Mouse (Mus musculus): Measurements from ENCODE around the gene Neto2. TPM values are rescaled to one million over a fixed set of nuclear protein-coding genes. Genes with fewer than 3 reads are reported as not detected.
"Not testable (repeated sequence)": the region's sequence is repeated elsewhere in the genome, so short reads cannot be mapped to it uniquely, and the experiment has no call there.

The Neto2 gene
- polyA plus RNA-seq, 1 experiment from 2014 or later = 13.1 TPM

DNA sequence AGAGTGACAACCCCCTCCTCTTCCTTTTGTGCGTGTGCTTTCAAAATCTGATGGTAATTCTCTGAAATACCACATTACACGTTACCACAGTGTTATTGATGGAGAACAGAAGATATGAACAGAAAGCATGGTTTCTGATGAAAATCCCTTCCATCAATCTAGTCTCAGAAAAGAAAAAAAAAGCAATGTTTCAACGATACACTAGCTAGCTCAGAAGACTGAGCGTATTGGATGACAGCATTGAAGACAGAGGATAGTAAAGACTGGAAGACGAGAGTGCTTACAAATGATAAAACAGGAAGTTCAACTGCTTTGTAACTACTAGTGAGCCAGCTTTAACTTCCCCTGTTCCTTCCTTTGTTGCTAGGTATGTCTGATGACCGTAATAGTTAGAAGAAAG is 76.3 kb downstream of the Neto2 start:
- no peak for DNase-seq (ENCODE audit: low spot score)
- 0 out of 2 replicates have a peak, but pooled peaks cover 3% of the 10 kb centered on the region for H3K4me1 ChIP-seq
- no peak overlapping the region for H3K27ac ChIP-seq (replicated peaks)
- no peaks in the 10 kb centered on the region for H3K9me3 ChIP-seq
- H3K36me3 ChIP-seq (replicated peaks) = peaks cover 15% of the 10 kb centered on the region
- no peaks in the 10 kb centered on the region for H3K27me3 ChIP-seq (replicated peaks; ENCODE audit: low read depth, poor library complexity, severe bottlenecking)
- 89% methylated on average over 6 of the region's 6 CpGs for WGBS
- no peak overlapping the region for H3K4me3 ChIP-seq

GRCm38 (mm10) chr8:85623246-85623645 is 77.5 kb downstream of the Neto2 start:
- Histone ChIP-seq H3K36me3 (replicated peaks) (peaks cover 9% of the 10 kb centered on the region; the same call in 1 of the 2 replicates), H3K27me3 (replicated peaks; ENCODE audit: low read depth, poor library complexity, severe bottlenecking) (no peaks in the 10 kb centered on the region), H3K27ac (replicated peaks) (no peak overlapping the region), H3K4me1 (peaks cover 11% of the 10 kb centered on the region), H3K9me3 (no peaks in the 10 kb centered on the region), H3K4me3 (no peak overlapping the region)
- 89% methylated on average over 5 of the region's 5 CpGs for WGBS
- no peak for DNase-seq (ENCODE audit: low spot score)

- peaks cover 12% of the 10 kb centered on the region for H3K4me1 ChIP-seq
- no peak for DNase-seq (ENCODE audit: low spot score)
- H3K27me3 ChIP-seq (replicated peaks; ENCODE audit: low read depth, poor library complexity, severe bottlenecking) = no peaks in the 10 kb centered on the region
- H3K36me3 ChIP-seq (replicated peaks) = 0 out of 2 replicates have a peak, but pooled peaks cover 5% of the 10 kb centered on the region
- no peak overlapping the region for H3K4me3 ChIP-seq
- no peaks in the 10 kb centered on the region for H3K9me3 ChIP-seq
- H3K27ac ChIP-seq (replicated peaks) = no peak overlapping the region
- WGBS = 69% methylated on average over 3 of the region's 3 CpGs
Measured at GRCm38 (mm10) chr8:85618789-85619188, 81.9 kb downstream of the Neto2 start.

DNA sequence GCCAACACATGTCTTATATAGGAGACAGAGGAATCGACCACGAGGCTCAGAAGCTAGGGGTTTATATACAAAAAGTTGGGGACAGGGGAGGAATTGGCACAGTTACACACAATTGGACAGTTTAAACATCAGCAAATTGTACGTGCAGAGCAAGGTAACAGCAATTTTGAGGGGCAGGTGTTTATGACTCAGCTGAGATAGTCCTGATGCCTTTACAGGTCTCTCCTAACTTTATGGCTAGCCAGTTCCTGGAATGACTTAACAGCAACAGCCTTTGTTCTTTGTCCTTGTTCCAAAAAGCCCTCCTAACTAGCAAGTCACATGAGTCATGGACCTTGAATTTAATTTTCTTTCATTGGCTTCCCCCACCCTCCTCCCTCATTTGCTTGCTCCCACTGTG is 83.6 kb downstream of the Neto2 start:
- DNase-seq (ENCODE audit: low spot score); H3K9me3 ChIP-seq; H3K27ac ChIP-seq (replicated peaks); H3K36me3 ChIP-seq (replicated peaks); H3K27me3 ChIP-seq (replicated peaks; ENCODE audit: low read depth, poor library complexity, severe bottlenecking); H3K4me3 ChIP-seq: not testable (repeated sequence)
- WGBS = 95% methylated on average over 3 of the region's 3 CpGs
- H3K4me1 ChIP-seq = peaks cover 12% of the 10 kb centered on the region

DNA sequence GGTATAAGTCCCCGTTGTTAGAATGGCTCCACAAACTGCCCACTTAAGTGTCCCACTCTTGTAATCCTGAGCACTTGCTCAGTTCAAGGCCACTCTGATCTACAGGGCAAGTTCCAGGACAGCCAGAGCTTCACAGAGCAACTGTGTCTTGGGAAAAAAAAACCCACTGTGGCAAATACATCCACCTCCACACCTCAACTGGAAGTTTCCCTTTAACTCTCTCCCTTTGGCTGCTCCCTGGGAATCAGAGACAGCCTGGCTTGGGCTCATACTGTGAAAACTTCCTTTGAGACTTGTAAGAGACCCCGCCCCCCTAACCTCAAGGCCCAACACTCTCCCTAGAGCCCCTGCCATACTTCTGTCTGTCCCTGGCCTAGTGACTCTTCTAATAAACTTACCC is 91.9 kb downstream of the Neto2 start:
- no peak overlapping the region for H3K27ac ChIP-seq (replicated peaks)
- WGBS = 85% methylated on average over 2 of the region's 2 CpGs
- no peaks in the 10 kb centered on the region for H3K36me3 ChIP-seq (replicated peaks)
- H3K4me3 ChIP-seq = no peak overlapping the region
- no peak for DNase-seq (ENCODE audit: low spot score)
- no peaks in the 10 kb centered on the region for H3K4me1 ChIP-seq
- H3K9me3 ChIP-seq = no peaks in the 10 kb centered on the region
- no peaks in the 10 kb centered on the region for H3K27me3 ChIP-seq (replicated peaks; ENCODE audit: low read depth, poor library complexity, severe bottlenecking)

DNA sequence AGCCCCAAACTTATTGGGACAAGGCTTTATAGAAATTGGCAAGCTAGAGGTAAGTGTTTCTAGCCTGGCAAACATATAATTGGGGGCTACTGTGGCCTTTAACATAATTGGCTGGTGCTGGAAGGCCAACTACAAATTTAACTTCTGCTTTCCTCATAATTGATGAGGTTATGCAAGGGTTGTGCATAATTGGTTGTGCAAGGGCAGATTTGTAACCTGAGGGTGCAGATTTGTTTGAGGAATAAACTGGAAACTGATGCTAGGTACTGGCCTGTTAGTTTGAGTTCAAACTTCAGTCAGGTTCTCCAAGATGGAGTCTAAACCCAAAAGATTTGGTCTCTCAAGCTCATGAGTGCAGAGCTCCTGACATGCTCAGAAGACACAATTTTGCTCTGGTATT is 92.9 kb downstream of the Neto2 start:
- Histone ChIP-seq H3K27me3 (replicated peaks; ENCODE audit: low read depth, poor library complexity, severe bottlenecking) (no peaks in the 10 kb centered on the region), H3K27ac (replicated peaks) (no peak overlapping the region), H3K36me3 (replicated peaks) (no peaks in the 10 kb centered on the region), H3K4me1 (no peaks in the 10 kb centered on the region), H3K9me3 (no peaks in the 10 kb centered on the region), H3K4me3 (no peak overlapping the region)
- DNase-seq (ENCODE audit: low spot score) = no peak

GRCm38 (mm10) chr8:85606974-85607373 is 93.8 kb downstream of the Neto2 start:
- Histone ChIP-seq H3K27ac (replicated peaks) (no peak overlapping the region), H3K4me1 (no peaks in the 10 kb centered on the region), H3K9me3 (no peaks in the 10 kb centered on the region), H3K27me3 (replicated peaks; ENCODE audit: low read depth, poor library complexity, severe bottlenecking) (no peaks in the 10 kb centered on the region), H3K36me3 (replicated peaks) (no peaks in the 10 kb centered on the region), H3K4me3 (no peak overlapping the region)
- no peak for DNase-seq (ENCODE audit: low spot score)
- 84% methylated on average over 1 of the region's 1 CpGs for WGBS

DNA sequence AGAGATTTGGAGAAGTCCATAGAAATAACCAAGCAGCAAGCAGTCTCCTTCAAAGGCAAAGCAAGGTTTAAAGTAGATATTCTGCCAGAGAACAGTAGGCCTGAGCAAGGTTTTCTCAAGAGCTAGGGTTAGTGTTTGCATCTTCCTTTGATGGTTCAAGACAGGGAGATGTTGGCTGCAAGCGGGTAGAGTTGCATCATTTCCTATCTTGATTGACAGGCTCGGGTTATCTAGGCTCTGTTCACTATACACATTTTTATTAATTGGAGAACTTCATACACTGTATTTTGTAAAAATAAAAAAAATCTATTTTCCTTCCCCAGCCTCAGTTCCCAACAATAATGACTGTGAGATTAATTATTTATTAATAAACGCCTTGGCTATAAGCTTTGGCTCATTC is 94.2 kb downstream of the Neto2 start:
- DNase-seq (ENCODE audit: low spot score) = no peak
- H3K4me3 ChIP-seq = no peak overlapping the region

GRCm38 (mm10) chr8:85604201-85604600 is 96.5 kb downstream of the Neto2 start:
- Histone ChIP-seq H3K27ac (replicated peaks) (no peak overlapping the region), H3K36me3 (replicated peaks) (no peaks in the 10 kb centered on the region), H3K27me3 (replicated peaks; ENCODE audit: low read depth, poor library complexity, severe bottlenecking) (no peaks in the 10 kb centered on the region), H3K9me3 (no peaks in the 10 kb centered on the region), H3K4me1 (no peaks in the 10 kb centered on the region), H3K4me3 (no peak overlapping the region)
- 76% methylated on average over 4 of the region's 4 CpGs for WGBS
- no peak for DNase-seq (ENCODE audit: low spot score)

More for the DNA sequence above, 94.2 kb downstream of the Neto2 start:
- no peak overlapping the region for H3K27ac ChIP-seq (replicated peaks)
- H3K4me1 ChIP-seq = no peaks in the 10 kb centered on the region
- no peaks in the 10 kb centered on the region for H3K27me3 ChIP-seq (replicated peaks; ENCODE audit: low read depth, poor library complexity, severe bottlenecking)
- H3K36me3 ChIP-seq (replicated peaks) = no peaks in the 10 kb centered on the region
- 87% methylated on average over 3 of the region's 3 CpGs for WGBS
- H3K9me3 ChIP-seq = no peaks in the 10 kb centered on the region

GRCm38 (mm10) chr8:85603203-85603895 is 97.4 kb downstream of the Neto2 start:
- 41% methylated on average over 8 of the region's 8 CpGs for WGBS
- no peak overlapping the region for H3K4me3 ChIP-seq
- H3K9me3 ChIP-seq = no peaks in the 10 kb centered on the region
- H3K27me3 ChIP-seq (replicated peaks; ENCODE audit: low read depth, poor library complexity, severe bottlenecking) = no peaks in the 10 kb centered on the region
- no peaks in the 10 kb centered on the region for H3K4me1 ChIP-seq
- peak; percentile 60 for DNase-seq (ENCODE audit: low spot score)
- H3K27ac ChIP-seq (replicated peaks) = no peak overlapping the region
- no peaks in the 10 kb centered on the region for H3K36me3 ChIP-seq (replicated peaks)

DNA sequence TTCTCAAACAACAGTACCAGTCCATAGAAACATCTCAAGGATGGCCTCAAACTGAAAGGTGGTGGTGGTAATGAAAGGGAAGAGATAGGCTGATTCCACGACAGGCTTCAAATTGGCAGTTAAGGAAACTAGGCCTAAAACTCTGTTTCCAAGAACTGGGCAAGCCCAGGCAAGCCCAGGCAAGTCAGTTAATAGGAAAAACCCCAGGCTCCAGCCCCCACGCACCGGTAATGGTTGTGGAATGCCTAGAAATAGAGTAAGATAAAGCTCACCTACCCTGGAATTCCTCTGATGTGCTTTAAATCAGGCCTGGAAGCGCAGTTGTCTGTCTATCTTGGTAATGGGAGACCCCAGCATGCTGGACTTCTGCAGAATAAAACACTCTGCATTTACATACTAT is 98.0 kb downstream of the Neto2 start:
- WGBS = 78% methylated on average over 4 of the region's 4 CpGs
- no peak for DNase-seq (ENCODE audit: low spot score)
- no peaks in the 10 kb centered on the region for H3K4me1 ChIP-seq
- no peaks in the 10 kb centered on the region for H3K36me3 ChIP-seq (replicated peaks)
- no peaks in the 10 kb centered on the region for H3K27me3 ChIP-seq (replicated peaks; ENCODE audit: low read depth, poor library complexity, severe bottlenecking)
- no peak overlapping the region for H3K27ac ChIP-seq (replicated peaks)
- H3K4me3 ChIP-seq = no peak overlapping the region
- no peaks in the 10 kb centered on the region for H3K9me3 ChIP-seq

GRCm38 (mm10) chr8:85601741-85602140 is 99.0 kb downstream of the Neto2 start:
- Histone ChIP-seq H3K4me1 (no peaks in the 10 kb centered on the region), H3K4me3 (no peak overlapping the region), H3K36me3 (replicated peaks) (no peaks in the 10 kb centered on the region), H3K27ac (replicated peaks) (no peak overlapping the region), H3K9me3 (no peaks in the 10 kb centered on the region), H3K27me3 (replicated peaks; ENCODE audit: low read depth, poor library complexity, severe bottlenecking) (no peaks in the 10 kb centered on the region)
- 78% methylated on average over 8 of the region's 8 CpGs for WGBS
- DNase-seq (ENCODE audit: low spot score) = no peak

DNA sequence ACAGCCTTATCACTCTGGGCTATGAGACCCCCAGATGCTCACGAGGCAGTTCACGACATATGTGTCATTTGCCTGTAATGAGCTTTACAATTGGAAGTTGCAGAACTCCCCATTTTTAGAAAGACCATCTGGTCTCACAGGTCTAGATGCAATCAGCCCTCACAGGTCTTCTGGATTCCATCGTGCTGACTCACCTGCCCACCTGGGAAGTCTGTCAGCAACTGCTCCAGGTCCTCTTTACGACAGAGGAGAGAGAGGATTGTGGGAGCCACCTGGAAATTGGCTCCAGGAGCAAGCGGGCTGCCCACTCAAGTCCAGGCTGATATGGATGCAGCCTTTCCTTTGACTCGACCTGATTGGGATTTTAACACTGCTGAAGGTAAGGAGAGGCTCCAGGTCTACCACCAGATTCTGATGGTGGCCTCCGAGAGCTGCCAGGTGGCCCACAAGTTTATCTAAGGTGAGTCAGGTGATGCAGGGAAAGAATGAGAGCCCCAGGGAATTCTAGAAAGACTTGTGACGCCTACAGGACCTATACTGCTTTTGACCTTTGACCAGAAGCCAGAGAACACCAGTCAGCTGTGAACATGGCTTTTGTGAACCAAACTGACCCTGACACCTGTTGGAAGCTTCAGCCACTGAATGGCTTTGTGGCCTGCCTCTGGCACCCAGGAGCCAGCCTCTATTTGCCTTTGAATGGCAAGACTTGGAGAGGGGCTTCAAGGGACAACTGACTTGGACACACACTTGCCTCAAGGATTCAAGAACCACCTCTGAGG is 103.1 kb downstream of the Neto2 start:
- no peaks in the 10 kb centered on the region for H3K27me3 ChIP-seq (replicated peaks; ENCODE audit: low read depth, poor library complexity, severe bottlenecking)
- H3K4me3 ChIP-seq = no peak overlapping the region
- peaks cover 3% of the 10 kb centered on the region; the same call in 1 of the 2 replicates for H3K4me1 ChIP-seq
- no peaks in the 10 kb centered on the region for H3K9me3 ChIP-seq
- DNase-seq (ENCODE audit: low spot score) = no peak
- H3K36me3 ChIP-seq (replicated peaks) = no peaks in the 10 kb centered on the region
- WGBS = 69% methylated on average over 8 of the region's 8 CpGs
- H3K27ac ChIP-seq (replicated peaks) = no peak overlapping the region
